Mouse (Mus musculus) lung, postnatal 36 days (tissue): ENCODE data around the gene Asxl2.
A peak's percentile ranks its signal among the peaks of the same experiment; 100 is the strongest.
"Not testable (repeated sequence)": the region's sequence is repeated elsewhere in the genome, so short reads cannot be mapped to it uniquely, and the experiment has no call there.

Source experiments
- DNase-seq: peaks from one replicate; pipeline ENCODE4 v3.0.0; 2022; ENCODE audit warnings: mixed read lengths

Asxl2 gene

GRCm38 (mm10) chr12:3427891-3428775 lies 1.5 kb downstream of the Asxl2 start:
- DNase-seq: no peak

GRCm38 (mm10) chr12:3429681-3430442 lies 3.2 kb downstream of the Asxl2 start:
- no peak for DNase-seq

- no peak for DNase-seq
Observed at GRCm38 (mm10) chr12:3430443-3430753, 3.7 kb downstream of the Asxl2 start.

DNA sequence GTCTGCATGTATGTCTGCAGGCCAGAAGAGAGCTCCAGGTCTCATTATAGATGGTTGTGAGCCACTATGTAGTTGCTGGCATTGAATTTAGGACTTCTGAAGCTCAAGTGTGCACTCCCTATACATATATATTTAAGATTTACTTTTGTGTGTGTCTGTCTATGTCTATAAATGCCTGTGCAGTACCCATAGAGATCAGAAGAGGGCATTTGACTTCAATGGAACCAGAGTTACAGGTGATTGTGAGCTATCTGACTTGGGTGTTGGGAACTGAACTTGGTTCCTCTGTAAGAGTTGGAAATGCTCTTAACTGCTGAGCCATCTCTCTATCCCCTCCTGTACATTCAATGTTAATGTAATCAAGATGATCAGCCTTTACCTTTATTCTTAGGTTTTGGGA lies 4.3 kb downstream of the Asxl2 start:
- DNase-seq: no peak

DNA sequence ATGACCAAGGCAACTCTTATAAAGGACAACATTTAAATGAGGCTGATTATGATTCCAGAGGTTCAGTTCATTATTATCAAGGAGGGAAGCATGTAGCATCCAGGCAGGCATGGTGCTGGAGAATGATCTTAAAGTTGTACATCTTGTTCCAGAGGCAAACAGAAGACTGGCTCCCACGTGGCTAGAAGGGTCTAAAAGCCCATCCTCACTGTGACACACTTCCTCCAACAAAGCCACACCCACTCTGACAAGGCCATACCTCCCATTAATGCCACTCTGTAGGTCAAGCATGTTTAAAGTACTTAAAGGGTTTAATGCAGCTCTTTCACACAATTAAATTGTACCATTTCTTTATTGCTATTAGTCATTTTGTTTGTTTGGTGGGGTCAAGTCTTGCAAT lies 7.1 kb downstream of the Asxl2 start:
- DNase-seq: no peak

- no peak for DNase-seq
Observed at GRCm38 (mm10) chr12:3436446-3436845, 9.8 kb downstream of the Asxl2 start.

- DNase-seq: peak; percentile 20
Observed at GRCm38 (mm10) chr12:3437815-3438214, 11.2 kb downstream of the Asxl2 start.

GRCm38 (mm10) chr12:3440916-3441315 lies 14.3 kb downstream of the Asxl2 start:
- no peak for DNase-seq

DNA sequence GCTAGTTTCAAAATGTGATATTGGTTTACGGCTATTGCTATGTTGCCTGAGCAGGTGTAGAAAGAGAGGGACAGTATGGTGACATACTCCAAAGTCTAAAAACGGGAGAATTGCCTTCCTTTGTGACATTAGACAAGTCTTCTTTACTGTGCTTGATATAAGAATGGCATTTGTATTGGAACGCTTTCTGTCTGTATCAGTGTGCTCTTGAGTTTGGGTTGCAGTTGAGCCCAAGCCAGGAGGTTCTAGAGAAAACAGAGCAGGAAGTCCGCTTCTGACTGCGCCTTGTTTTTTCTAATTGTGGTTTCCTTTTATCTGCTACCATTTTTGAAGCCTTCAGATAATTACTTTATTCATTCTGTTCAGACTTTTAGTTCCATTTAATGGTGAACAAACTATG lies 14.7 kb downstream of the Asxl2 start:
- no peak for DNase-seq

DNA sequence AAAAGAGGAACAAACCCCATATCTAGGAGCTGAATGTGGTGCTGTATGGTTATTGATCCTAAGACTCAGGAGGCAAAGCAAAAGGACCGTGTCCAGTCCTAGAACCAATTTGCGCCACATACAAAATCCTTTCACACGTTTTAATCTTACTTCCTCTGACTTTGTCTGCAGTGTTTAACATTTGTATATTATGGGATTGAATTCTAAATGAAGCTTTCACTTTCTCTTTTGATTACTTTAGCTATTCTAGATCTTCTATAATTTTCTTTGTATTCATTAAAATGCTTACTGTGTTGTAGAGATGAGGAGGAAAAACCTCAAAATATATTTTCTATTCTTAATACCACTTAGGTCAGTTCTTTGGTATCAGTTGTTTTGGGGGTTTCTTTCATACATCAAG lies 26.9 kb downstream of the Asxl2 start:
- no peak for DNase-seq

- no peak for DNase-seq
Observed at GRCm38 (mm10) chr12:3463087-3463486, 36.4 kb downstream of the Asxl2 start.

GRCm38 (mm10) chr12:3499662-3500061 lies 73.0 kb downstream of the Asxl2 start:
- DNase-seq: no peak

GRCm38 (mm10) chr12:3500071-3500470 lies 73.4 kb downstream of the Asxl2 start:
- DNase-seq: no peak

DNA sequence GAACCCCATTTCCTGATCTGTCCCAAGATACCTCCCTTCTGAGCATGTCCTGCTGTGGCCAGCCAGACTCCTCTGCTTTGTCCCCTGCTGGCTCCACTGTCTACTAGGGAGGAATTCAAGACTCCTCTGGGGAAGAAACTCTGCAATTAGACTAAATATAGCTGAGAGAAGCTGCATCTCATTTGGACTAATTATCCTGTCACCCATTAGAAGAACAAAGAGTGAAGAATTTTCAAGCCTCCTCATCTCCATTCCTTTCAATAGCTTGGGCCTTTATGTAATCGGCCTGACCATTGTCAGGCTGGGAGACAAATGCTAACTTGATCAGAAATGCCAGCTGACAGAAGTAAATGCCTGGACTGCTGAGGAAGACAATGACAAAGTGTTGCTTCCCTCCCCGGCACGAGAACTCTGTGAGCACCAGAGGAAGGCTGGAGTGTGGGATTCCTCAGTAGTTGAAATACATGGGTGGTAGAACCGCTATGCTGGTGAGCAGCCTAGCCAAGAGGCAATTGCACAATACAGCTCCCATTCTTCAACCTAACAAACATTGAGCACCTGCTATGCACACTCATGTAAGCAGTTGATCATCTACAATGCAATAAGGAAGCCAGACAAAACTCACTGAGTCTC lies 92.1 kb downstream of the Asxl2 start:
- no peak for DNase-seq

DNA sequence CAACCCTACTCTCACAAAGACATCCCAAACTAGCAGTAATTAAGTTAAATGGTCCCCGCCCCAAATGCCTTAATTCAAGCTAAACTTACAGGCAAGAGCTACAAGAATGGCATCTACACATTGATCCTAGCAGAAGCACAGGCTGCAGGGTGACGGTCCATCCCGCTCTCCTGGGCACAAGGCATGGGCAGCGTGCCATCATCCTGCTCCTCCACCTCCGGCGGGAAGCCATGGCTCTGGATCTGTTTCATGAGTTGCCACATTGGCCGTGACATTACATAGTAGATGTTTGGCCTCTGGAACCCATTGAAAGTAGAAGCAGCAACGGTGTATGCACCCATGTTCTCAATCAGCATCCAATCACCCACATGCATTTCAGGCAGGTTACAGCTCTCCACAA lies 95.1 kb downstream of the Asxl2 start:
- DNase-seq: not testable (repeated sequence)

GRCm38 (mm10) chr12:3525536-3525935 lies 98.9 kb downstream of the Asxl2 start:
- no peak for DNase-seq

DNA sequence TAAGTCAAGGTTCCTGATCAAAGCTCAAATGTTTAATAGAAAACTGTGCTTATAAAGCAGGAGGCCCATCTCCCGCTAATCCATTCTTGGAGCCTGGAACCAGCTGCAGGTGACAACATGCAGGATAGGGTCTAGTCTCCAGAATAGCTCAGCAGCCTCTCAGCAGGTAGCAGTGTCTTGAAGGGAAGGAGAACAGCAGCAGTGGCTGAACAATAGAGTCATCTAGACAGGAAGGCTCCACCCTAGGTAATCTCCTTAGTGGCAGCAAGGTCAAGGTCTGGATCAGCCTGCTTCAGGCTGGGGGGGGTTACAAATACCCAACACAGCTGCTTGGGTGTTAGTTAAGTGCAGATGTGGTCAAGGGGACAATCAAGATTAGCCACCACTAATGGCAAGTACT lies 108.8 kb downstream of the Asxl2 start:
- not testable (repeated sequence) for DNase-seq

- DNase-seq: no peak
Observed at GRCm38 (mm10) chr12:3537616-3538015, 111.0 kb downstream of the Asxl2 start.

GRCm38 (mm10) chr12:3538036-3538435 lies 111.4 kb downstream of the Asxl2 start:
- no peak for DNase-seq

DNA sequence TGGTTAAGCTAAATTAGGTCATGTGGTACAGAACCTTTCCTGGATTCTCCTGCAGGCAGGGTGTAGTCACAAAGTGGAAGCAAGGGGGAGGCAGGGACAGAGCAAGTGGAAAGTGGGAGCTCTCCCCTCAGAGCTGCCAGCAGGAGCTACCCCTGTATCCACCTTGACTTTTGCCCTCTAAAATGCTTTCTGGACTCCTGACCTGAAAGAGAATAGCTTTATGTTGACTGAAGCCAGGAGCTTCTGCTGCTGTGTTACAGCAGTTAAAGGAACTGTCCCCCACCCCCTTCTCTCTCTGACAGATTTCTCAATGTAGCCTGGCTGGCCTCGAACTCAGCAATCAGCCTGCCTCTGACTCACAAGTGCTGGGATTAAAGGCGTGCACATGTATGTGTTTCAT lies 112.9 kb downstream of the Asxl2 start:
- no peak for DNase-seq

DNA sequence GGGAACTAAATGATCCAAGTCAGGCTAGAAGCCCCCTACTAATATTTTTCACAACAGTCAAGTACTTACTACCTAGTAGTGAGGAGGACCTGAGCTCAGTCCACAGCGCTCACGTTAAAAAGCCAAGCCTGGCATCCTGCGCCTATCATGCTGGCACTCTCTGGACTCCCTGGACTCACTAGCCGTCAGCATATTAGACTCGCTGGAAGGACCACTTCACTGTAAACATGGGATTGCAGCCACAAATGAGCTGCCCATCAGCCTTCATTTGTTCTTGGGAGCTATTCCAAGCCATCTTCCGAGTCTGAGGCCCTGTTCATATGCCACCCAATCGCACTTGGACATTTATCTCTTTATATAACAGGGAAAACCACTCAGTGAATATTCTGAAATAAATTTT lies 114.2 kb downstream of the Asxl2 start:
- no peak for DNase-seq

DNA sequence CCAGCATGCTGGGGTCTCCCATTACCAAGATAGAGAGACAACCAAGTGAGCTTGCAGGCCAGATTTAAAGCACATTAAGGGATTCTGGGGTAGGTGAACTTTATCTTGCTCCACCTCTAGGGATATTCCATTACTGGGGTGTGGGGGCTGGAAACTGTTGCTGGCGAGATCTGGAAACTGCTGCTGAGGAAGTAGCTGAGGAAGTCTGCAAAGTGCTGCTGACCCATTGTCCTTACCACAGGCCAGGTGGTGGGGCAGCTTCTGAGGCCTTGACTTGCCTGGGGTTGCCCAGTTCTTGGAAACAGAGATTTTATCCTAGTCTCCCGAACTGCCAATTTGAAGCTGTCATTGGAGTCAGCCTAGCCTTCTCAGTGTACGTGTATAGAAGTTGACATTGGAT lies 118.8 kb downstream of the Asxl2 start:
- no peak for DNase-seq

DNA sequence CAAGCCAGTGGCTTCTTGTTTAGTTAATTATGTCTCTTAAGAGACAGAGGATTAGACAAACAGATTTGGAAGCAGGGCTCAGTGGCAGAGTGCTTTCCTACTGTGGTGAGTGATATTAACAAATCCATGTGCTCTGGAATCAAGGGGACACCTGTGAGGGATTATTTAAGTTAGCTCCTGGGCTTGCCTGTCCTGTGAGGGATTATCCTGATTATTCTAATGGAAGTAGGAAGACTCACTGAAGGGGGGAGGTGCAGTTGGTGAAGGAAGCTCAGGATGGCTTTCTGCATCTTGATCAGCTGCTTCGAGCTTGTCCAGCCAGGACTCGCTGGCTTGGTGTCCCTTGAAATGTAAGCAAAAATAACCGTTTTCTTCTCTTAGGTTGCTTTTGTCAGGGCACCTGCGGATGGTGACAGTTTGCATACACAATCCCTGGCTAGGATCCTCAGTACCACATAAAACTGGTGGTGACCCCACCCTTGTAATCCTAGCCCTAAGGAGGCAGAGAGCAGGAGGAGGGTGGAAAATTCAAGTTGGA lies 119.5 kb downstream of the Asxl2 start:
- DNase-seq: no peak

GRCm38 (mm10) chr12:3546781-3547180 lies 120.1 kb downstream of the Asxl2 start:
- DNase-seq: no peak
